Mouse (Mus musculus) gastrocnemius, postnatal 14 days (tissue): ENCODE measurements around the gene Ss18l2. TPM values are rescaled to one million over a fixed set of nuclear protein-coding genes. Genes with fewer than 3 reads are reported as not detected.

Experiments used
- DNase-seq: peaks from one replicate; pipeline ENCODE4 v3.0.0; 2021; ENCODE audit warnings: mixed read lengths
- intact Hi-C: fragments of 180-260 bp; cut with DNase I; formaldehyde crosslinking; loops from one replicate; pipeline ENCODE4 v1.15.1; 2025; ENCODE audit warnings: low total_unique reads
- total RNA-seq, 2 experiments: library from RNA; stranded (reverse); gene quantifications; 2 replicates each; pipeline ENCODE4 v1.2.3; 2021

The Ss18l2 gene
- total RNA-seq, 2 experiments from 2014 or later = 89.3 to 93.6 TPM

DNA sequence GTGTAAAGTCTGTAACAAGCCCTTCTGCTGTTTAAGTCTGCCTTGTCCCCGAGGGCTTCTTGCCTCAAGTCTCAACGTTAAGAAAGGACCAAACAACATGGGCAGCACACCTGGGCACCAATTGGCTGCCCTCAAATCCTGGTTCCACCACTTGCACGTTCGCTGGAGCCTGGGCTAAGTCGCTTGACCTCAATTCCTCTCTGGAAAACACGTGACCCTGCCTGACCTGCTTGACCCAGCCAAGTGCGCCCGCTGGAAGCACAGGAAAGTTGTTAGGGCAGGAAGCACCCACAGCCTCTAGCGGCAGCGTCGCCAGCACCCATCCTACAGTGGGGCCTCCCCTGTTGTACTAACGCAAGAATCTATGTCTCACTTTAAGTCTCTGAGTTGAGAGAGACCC, 15.4 kb upstream of the Ss18l2 start:
- intact Hi-C loops = no loop called here
- no peak for DNase-seq

DNA sequence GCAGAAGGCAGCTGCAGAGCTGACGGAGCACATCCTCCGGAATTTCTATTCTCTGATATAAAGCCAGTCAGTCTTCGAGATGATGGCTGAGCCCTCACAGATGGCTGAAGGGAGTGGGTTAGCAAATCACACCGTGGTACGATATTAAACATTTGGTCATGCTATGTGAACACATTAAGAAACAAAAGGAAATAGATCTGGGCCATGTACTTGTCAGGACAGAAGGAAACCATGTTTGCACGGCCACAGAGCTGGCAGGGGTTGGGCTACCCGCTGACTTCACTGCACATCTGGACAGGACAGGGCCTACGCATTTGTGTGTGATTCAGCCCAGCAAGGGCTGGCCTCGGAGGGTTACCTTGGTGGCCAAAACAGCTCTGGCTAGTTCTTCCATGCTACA, 13.5 kb upstream of the Ss18l2 start:
- no peak for DNase-seq
- intact Hi-C loops = no loop called here

DNA sequence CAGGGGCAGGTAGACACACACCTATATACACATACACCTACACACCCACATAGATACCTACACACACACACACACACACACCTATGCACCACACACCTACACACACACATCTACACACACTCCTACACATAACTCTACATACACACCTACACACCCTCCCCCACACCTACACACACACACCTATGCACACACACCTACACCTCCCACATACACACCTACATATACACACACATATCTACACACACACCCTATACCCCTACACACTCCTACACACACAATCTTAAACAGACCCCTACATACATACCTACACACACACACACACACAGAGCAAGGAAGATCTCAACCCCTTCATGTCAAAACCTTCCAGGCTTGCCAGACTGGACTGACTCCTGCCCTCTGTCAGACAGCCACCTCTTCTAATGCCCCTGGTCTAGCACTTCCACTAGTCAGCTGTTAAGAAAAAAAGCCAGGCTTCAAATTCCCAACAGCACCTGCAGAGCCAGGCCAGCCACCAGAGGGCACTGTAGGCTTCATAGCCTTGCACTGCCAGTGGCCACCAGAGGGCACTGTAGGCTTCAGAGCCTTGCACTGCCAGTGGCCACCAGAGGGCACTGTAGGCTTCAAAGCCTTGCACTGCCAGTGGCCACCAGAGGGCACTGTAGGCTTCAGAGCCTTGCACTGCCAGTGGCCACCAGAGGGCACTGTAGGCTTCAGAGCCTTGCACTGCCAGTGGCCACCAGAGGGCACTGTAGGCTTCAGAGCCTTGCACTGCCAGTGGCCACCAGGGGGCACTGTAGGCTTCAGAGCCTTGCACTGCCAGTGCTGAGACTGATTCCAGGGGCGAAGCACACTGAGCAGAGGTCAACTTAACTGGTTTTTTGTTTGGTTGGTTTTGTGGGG, 12.7 kb upstream of the Ss18l2 start:
- DNase-seq = peak; percentile 79
- intact Hi-C loops = no loop called here

DNA sequence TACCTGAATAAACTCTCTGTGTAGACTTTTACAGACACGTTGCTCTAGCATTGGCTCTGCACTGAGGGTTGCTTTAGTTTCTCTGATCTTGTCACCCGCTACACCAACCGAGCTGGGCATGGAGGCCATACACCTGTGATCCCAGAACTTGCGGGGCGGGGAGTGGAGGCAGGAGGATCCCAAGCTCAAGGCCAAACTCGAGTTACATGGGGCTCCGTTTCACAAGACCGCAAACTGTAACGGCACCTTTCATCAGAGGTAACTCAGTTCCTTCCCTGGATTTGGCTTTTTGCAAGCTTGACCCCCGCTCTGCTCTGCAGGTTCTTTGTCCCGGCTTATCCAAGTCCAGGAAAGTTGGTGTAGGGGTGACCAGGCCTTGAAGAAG, 5.9 kb upstream of the Ss18l2 start:
- no peak for DNase-seq

DNA sequence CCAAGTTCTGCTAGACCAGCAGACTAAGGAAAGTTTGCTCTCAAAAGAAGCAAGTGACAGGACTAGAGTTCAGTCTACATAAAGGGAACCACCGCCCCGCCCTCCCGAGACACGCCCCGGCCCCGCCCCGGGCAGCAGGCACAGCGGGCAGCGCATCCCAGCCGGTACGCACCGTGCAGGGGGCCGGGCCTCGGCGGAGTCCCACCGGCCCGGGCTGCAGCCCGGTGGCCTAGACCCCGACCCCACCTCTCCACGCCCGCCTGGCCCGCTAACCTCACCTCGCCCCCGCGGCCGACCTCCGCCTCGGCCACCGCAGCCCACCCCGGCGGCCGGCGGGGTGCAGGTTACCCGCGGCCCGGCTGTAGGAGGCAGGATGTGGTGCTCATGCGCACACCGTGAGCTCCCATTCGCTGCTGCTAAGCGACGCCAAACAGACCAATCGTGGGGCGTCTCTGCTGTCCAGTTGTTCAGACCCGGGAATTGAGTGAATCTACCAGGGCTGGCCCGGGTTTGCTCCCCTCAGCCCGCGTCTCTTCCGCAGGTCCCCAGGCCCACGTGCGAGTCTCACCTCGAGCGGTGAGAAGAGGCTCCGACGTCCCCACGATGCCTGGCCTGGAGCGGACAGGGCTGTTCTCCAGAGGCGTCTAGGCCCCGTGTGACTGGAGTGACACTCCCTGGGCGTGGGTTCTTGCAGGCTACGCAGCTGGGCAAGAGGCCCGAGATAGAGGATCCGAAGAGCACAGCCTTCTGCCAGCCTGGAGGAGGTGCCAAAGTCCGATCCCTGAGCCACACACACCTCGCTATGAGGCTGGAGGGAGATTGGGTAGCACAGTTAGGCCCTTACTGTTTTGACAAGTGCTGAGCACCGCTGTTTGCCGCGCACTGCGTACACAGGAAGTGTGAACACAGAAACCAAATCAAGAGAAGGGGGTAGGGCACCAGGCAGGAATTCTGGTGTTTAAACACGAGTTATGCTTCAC, 5.2 kb upstream of the Ss18l2 start, which contains the start of gene Sec22c:
Sec22c (minus strand) TSS at position 845 of the 980 bp plus-strand sequence.
- intact Hi-C loops = no loop called here
- DNase-seq = peak; percentile 89

More for the DNA sequence above, 5.9 kb upstream of the Ss18l2 start:
- intact Hi-C loops = no loop called here

DNA sequence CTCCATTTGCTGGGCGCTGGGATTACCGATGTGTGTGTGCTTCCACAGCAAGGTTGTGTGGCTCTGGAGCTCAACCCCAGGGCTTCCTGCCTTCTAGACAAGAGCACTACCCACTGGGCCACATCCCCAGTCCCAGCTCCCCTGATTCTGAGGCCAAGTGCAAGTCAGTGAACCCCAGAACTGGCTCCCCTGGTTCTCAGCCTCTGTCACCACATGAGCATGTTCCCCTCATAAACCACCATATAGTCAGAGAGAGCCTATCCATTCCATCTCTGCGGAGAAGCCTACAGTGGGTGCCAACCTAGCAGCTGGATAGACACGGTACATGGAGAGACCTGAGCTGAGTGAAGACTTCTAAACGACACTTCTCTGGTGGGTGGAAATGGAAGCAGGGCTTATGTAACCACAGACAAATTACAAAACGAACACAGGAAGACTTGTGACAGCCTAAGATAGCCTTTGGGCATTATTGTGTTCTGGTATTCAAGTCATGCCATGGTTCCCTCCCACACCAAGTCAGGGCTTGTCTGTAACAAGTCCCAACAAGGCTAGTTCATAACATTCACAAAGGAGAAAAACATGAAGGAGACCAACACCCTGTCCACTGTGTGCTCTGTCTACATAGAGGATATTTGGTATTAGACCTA, 4.0 kb upstream of the Ss18l2 start:
- no peak for DNase-seq
- intact Hi-C loops = no loop called here

DNA sequence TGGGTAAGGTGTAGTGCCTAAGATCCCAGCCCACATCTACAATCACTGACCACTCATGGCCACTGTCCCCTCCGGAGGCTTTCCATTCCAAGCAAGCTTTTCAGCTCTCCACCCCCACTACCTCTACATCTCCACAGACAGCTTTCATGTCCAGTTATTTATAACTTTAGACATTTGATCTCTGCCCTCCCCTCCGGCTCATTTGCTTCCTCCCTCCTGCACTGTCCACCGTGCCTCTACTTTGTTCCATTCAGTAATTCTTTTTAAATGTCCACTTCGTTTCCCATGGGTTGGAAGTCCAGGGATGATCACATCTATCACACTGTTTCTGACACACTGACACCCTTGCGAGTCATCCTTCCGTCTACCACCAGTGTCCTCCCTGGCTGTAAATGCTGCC, 2.3 kb upstream of the Ss18l2 start:
- no peak for DNase-seq
- intact Hi-C loops = no loop called here

DNA sequence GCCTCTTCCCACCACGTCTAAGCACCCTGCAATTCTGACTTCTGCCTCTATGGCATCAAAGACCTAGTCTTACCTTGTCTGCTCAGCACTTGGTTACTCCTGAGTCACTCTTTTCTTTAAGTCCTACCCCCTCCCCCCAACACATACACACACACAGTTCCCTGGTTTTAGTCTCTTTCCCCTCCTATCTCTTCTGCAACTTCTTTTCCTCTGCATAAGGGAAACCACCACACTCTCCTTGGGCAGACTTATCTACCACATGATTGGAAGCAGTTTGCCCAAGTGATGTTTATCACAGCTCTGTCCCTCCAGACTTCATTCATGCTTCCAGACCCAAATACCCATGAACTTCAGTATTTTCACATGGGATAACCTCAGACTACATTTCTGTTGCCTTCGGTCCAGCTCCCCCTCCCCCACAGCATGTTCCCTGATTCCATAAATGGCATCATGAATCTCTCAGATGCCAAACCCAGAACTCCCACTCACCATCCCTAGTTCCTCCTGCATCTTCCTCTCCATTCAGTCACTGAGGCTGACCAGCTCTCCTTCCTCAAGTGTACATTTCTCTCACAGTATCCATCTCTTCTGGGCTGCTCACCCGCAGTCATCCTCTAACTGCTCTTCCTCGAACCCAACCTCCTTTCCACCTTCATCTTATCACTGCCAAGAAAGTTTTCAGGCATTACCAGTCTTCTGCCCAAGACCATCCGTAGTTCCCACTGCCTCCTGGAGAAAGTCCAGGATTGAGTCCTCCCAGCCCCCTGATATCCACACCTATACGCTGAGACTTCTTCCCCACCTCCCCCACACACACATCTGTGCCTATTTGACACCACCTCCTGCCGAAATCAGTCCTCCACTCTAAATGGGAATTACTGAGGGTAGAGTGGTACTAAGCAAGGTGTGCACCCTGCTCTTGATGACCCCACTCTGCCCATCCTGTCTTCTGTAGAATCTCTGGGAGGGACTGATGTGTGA, 1.3 kb upstream of the Ss18l2 start:
- intact Hi-C loops = no loop called here
- DNase-seq = no peak

DNA sequence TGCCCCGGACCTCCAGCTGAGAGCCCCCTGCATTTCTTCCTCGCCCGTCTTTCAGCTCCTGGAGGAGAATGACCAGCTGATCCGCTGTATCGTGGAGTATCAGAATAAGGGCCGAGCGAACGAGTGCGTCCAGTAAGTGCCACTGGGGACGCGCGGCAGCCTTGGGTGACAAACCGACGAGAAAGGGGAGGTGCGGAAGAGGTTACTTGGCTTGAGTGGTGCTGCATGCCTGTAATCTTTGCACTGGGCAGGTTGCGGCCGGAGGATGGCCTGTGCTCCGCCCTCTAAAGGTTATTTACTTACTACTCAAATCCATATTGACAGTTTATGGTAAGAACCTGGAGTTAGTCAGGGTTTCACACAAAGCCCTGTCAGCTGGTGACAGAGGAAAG, 451 bp downstream of the Ss18l2 start:
- DNase-seq = no peak
- intact Hi-C loops = no loop called here

DNA sequence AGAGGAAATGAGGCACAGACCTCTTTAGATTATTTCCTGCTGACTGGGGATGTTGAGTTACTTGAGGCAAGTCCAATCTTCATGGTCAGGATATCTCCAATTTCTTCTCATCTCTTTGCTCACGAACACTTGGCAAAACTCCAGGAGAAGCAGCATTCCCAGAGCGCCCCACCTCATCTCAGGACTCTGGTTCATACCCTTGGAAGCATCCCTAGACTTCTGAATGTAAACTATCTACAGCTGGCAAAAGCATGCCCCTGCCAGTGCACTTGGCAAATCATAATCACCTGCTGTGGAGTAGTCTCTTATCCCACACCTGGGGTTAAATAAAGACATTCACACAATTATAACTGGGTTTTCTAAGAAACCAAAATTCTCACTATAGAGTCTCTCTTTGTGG, 6.9 kb downstream of the Ss18l2 start:
- DNase-seq = no peak
- intact Hi-C loops = no loop called here

DNA sequence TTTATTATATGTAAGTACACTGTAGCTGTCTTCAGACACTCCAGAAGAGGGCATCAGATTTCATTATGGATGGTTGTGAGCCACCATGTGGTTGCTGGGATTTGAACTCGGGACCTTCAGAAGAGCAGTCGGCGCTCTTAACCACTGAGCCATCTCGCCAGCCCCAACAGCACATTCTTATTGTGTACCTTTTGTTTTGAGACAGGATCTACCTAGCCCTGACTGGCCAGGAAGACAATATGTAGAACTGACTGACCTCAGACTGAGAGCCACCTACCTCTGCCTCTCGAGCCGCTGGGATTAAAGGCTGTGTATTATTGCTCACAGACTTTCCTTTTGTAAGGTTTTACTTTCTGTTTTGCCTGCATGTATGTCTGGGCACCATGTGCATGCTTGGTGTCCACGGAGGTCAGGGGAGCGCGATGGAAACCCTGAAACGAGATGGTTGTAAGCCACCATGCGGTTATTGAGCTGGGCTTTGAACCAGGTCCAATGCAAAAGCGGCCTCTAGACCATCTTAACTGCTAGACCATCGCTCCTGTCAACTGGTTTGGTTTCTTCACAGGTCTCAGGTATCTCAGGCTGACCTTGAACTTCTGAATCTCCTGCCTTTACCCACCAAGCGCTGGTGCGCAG, 8.1 kb downstream of the Ss18l2 start:
- DNase-seq = no peak
- intact Hi-C loops = no loop called here

DNA sequence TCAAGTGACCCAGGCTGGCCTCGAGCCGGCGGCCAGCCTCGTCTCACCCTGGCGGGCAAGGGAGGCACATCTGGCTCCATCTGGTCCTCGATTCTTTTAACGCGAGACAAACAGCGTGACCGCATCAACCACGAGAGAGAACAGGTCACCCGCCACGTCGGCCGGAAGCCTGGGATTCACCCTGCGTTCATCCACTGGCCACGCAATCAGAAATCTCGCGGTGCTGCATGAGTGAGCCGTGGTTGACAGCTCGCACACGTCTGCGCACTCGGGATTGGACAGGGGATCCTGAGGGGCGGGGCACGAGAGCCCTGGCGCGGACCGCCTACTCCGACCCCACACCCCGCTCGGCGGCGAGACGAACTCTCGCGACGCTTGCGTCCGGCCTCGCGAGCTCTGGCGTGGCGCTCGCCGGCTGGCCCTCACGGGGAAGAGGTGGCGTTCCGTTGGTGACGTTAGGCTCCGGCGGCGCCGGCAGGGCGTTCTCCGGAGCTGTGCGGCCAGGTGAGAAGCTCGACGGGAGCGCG, 8.7 kb downstream of the Ss18l2 start, which contains the start of gene Nktr:
Nktr (plus strand) TSS at position 378 of the 527 bp plus-strand sequence.
- intact Hi-C loops = no loop called here
- DNase-seq = peak; percentile 99

DNA sequence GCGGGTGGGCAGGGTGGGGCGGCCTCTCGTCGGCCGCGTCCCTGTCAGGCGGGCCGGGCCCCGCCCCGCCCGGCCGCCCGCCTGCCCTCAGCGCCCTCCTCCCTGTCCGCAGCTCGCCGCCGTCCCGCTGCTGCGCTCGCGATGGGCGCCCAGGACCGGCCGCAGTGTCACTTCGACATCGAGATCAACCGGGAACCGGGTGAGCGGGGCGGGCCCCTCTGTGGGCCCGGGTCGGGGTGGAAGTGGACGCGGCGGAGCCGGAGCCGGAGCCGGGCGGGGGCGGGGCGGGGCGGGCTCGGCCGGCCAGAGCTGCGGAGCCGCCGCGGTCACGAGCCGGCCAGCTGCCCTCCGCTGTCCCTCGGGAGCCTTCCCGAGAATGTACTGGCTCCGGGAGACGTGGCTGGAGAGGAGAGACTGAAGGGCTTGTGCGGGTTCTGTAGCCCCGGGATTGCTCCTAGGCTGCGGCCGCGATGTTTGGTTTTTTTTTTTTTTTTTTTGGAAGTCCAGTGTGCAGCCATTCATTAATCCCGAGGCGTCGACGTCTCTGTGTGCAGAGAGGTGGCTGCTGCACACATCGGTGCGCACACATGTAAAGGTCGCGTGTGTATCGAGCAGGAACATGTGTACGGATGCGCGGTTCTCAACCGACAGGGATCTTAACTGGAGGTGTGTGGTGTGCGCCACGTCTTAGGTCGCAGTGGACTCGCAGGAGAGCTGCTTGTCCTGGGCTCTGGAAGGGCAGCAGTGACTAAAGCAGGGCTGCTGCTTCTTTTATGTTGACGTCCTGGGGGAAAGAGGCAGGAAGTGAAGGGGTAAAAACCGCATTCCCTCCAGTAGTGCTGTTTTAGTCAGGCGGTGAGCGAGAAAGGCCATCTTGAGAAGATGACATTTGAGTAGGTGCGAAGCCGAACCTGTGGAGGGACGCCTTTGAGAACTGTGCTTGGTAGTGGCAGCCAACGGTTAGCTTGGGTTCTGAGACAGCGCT, 9.5 kb downstream of the Ss18l2 start:
- peak; percentile 64 for DNase-seq
- intact Hi-C loops = no loop called here

DNA sequence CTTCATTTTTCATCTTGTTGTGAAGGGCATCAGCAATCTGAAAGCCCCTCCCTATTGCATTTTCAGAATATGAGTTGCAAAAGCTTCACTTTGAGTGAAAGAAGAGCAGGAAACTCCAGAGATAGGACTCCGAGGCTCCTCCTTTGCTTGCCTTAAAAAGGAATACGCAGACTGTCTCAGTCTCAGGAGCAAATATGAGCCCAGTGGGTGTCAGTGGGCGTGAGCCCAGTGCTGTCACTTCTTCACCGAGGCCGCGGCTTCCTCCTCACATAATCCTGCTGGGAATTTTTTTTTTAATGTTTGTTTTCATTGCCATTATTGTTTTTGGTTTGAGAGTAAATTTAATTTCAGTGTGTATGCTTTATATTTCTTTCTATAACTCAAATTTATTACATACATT, 30.4 kb downstream of the Ss18l2 start:
- no peak for DNase-seq
- intact Hi-C loops = no loop called here

DNA sequence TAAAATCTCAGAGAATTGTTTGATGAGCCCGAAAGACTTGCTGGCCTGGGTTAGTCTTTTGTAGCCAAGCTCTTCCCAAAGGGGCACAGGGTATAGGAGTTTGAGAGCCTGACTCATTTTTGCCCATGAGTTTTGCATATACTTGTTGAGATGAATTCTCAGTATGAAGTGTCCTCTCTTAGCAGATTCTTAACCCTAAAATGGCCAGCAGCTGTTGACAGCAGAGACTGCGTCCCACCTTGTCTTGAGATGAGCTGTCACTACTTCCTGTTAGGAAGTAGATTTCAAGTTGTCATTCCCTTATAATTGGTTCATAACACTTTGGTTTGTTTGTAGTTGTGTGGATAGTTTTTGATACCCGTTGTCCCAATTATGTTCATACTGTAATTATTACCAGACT, 31.0 kb downstream of the Ss18l2 start:
- no peak for DNase-seq
- intact Hi-C loops = no loop called here

DNA sequence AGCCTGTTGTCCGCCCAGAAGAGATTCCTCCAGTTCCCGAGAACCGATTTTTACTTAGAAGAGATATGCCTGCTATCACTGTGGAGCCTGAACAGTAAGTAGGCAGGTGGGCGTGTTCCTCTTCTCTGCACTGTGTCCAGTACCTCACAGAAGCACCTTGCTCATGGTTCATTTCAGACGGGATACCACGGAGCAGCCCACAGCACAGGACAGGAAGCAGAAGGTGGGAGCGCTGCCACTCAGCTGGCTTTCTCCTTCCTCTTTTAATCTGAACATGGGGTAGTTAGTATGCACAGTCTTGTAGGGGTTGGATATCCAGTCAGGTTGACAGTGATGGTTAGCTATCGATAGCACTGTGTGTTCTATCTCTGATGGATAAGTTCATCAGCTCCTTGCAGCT, 33.9 kb downstream of the Ss18l2 start:
- intact Hi-C loops = no loop called here
- no peak for DNase-seq

DNA sequence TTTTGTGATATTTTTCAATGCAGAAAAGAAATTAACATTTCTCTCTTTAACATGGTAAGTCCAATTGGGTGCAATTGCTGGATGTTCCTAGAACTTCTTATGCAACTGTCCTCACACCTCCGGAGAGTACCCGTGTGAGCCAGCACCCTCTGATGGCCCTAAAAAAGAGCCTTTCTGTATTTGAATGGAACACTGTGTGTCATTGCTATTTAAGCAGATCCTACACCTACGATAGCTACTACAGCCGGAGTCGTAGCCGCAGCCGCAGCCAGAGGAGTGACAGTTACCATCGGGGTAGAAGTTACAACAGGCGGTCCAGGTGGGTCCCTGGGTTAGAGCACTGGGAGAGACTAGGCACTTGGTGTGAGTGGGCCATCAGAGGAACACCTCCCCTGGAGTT, 42.6 kb downstream of the Ss18l2 start:
- DNase-seq = no peak
- intact Hi-C loops = no loop called here
